Mouse (Mus musculus): ENCODE data around the gene Serpinb9b. TPM values are rescaled to one million over a fixed set of nuclear protein-coding genes. Genes with fewer than 3 reads are reported as not detected.
"Not testable (repeated sequence)": the region's sequence is repeated elsewhere in the genome, so short reads cannot be mapped to it uniquely, and the experiment has no call there.

The Serpinb9b gene
- 0.50 and 0.78 TPM in 2 replicates for polyA plus RNA-seq (2012; rRNA removed)

DNA sequence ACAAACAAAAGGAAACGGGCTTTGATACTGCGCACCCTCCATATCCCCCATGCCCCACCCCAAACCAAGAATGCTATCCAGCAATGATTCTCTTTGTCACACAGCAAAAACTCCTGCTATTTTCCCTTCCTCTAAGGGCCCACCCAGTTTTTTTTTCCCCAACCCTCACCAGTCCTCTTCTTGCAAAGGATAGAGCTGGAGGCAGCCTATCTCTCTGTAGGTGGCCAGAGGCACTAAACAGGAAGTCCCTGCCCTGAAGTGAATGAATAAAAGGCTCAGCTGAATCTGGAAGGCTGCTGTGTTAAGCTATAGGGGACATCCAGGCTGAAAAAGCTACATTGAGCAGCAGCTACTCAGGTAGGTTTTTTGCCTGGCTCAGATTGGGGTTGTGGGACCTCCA is at the start of gene Serpinb9b:
Gene Serpinb9b (plus strand): TSS at position 173 of the 400 bp plus-strand sequence.
- DNase-seq (ENCODE audit: low spot score) = no peak

DNA sequence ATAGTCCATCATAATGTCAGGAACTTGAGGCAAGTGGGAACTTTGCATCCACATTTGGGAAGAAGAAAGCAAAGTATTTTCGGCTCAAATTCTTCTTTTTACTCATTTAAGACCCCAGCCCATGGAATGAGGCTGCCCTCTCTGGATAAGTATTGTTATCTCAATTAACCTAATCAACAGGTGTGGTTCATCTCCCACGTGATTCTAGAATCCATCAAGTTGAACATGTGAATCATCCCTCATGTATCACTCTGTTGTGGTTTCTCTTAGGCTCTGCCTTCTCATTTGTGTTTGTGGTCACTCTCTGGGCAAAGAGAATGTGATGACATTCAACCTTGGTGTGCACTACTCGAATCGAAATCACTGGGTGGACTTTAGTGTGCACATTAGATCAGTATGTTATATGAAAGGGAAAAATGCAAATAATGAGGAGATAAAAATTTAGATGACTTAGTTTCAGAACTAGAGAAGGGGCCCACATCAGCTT is 44.6 kb upstream of the Serpinb9b start:
- DNase-seq (ENCODE audit: low spot score) = no peak

DNA sequence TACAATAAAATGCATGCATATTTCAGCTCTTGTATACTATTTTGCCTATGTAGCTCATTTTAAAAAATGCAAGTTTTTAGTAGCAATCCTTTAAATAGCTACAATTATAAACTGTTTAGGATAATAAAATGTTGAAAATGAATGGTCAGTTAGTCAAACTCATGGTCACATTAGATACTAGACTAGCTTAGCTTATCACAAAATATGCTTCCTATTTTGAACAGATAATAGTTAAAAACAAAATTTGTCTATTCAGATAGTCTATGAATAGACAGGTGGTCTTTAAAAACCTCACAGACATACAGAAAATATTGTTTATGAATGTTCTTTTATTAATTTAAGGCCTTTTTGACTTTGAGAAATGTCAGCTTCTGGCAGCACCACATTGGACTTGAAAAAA is 41.0 kb upstream of the Serpinb9b start:
- DNase-seq (ENCODE audit: low spot score) = no peak

DNA sequence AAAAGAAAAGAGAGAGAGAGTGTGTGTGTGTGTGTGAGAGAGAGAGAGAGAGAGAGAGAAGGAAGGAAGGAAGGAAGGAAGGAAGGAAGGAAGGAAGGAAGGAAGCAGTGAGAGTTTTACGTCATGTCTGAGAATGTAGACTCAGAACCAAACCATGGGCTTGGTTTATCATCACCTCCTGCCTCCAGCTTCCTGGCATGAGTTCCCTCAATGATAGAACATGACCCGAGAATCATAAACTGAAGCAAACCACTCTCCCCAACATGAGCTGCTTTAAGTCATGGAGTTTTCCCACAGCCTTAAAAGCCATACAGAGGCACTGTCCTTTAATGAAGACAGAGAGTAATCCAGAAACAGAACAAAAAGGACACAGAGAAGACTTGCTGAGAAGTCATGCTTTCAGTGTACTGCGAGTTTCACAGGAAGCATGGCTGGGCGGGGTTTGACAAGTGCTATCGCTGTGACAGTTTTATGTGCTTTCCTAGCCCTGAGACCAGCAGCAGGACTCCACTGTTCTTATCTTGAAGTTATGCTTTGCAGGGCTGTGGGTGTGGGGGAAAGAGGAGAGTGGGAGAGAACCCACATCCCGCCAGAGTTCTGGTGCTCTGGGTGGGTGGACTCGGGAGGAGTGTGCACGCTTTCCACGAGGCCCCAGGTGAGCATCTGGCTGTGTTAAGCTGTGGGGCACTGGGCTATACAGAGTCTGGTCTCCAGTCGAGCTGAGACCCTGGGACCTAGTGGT is 33.9 kb upstream of the Serpinb9b start:
- DNase-seq (ENCODE audit: low spot score) = no peak

DNA sequence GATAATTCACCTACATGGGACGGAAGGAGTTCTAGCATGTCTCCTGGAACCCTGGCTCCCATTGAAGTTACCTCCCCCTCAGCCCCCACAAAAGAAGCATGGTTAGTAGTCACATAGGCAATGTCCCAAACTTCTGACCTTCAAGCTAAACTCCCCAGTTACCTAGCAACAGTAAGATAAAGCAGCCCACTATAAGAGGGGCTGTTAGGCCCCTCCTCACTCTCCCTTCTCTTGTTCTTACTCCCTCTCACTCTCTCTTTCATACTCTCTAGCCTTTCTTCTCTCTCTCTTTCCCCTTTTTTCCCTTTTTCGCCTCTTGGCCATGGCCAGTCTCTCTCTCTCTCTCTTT is 33.3 kb upstream of the Serpinb9b start:
- DNase-seq (ENCODE audit: low spot score) = no peak

DNA sequence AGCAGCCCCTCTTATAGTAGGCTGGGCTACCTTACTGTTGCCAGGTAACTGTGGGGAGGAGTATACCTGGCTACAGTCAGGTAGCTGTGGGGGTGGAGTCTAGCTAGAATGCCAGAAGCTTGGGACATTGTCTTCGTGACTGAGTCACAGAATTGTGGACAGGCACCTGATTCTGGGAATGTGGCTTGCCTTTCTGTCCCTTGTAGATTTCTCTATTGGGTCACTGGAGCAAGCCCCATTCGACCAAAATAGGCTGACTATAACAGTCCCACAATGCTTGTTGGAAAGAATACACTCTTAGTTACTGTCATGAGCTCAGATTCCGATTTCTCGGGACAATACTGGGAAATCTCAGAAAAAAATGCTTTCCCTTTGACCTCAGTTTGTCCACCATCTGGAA is 32.2 kb upstream of the Serpinb9b start:
- DNase-seq (ENCODE audit: low spot score) = no peak

DNA sequence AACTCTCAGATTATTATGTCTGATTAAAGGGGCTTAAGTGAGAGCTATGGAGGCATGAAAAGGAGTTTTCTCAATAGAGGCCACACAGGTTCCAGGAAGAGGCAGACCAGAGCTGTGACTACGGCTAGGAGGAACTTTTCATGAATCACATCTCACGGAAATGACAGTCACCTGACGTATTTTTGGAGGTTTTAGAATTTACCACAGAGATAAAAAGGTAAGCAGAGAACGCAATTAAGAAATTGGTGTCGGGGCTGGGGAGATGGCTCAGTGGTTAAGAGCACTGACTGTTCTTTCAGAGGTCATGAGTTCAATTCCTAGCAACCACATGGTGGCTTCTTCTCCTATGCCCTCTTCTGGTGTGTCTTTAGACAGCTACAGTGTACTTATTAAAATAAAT is 25.9 kb upstream of the Serpinb9b start:
- DNase-seq (ENCODE audit: low spot score) = no peak

DNA sequence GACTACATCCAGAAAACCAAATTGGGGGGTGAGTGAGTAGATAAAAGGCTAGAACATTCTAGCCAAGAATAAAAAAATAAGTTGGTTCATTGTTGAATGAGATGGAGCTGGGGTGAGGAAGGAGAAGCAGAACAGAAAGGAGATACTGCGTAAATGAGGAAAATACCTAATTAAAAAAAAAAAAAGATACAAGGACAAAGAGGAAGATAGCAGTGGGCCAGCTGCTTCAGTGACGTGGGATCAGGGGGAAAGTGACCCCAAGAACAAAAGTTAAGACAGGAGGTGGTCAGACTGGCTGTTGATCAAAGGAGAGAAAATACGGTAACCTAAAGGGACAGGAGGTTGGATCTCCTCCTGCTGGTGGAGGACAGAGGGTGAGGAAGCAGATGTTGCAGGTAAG is 24.3 kb upstream of the Serpinb9b start, which contains the start of gene Serpinb9:
Gene Serpinb9 (plus strand): TSS at position 301 of the 400 bp plus-strand sequence.
- no peak for DNase-seq (ENCODE audit: low spot score)

DNA sequence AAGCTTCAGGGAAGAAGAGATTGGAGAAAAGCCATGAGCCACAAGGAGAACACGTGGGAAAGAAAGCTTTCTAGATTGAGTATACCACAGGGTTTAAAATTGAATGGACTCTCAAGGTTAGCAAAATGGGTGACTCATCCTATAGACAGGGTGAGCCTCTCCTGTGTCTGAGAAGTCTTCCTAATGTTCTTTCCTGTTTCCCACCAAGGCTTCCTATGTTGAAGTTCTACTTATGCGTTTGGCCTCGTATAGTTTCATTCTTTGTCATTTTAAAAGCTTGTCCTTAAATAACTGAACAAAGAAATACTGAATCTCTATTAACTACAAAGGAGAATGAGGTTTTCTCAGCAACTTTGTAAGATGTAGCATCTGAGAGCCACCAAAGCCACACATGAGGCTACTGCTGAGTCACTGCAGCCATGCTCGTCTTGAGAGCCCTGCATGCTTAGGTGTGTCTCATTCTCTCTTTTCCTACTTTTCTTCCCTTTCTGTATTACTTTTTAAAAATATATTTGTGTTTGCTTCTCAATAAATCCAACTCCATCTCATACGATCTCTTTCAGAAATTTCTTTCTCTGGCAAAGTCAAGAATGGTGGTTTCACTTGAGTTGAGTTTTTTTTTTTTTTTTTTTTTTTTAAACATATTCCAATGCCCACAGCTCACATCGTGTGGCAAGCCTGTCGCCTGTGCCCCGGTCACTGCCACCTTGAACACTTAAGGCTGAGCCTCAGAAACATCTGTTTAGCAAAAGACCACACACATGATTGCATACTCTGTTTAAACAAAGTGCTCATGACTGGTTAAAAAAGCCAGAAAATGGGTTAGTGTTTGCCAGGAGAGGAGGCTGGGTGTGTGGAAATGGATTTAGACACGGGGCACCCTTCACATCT is 23.4 kb upstream of the Serpinb9b start:
- no peak for DNase-seq (ENCODE audit: low spot score)

DNA sequence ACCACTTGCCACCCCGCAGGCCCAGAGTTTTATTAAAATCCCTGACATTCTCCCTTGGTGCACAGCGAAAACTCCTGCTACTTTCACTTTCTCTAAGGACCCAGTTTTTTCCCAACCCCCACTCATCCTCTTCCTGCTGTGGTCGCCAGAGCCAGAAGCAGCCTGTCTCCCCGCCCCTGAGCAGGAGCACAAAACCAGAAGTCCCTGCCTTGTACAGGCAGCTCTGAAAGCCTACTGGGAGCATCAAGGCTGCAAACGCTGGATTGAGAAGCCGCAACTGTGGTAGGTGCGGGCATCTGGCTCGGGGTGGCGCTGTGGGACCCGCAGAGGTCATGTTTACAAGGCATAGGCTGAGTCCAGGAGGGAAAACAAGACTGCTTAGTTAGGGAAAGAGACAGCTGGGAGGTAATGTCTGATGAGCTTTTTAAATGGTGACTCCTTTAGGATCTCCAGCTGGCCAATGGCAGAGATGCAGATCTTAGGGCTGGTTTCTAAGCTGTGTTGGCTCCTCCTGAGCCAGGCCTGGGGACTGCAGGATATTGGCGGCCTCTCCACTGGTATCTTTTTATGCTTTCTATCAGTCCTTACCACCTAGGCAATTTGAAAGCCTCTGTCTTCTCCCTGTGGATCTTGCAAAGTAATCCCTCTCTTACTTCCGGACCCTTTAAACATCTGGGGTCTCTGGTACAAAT is 22.7 kb upstream of the Serpinb9b start:
- DNase-seq (ENCODE audit: low spot score) = peak; percentile 75

DNA sequence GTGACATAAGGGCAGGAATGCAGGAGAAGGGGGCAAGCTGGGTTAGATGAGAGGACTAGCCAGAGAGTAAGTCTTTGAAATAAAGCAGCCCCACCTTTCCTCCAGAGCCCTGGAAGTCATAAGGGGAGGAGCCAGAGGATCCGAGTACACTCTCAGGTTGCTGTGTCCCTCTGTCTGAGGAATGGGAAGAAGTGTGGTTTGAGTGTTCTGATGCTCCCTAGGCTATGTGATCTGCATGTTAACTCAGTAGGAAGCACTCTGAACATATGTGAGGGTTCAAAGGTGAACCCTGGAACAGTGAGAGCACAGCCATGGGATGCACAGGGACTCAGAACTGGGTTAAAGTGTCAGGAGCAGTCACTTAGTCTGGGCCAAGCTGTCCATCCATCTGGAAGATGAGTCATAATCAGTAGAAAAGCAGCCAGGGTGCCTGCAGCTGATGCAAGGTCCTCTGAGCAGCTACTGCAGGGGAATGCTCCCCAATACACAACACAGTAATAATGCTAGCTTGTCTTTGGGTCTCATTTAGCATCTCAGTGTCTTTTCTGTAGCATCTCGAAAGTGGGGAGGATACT is 21.6 kb upstream of the Serpinb9b start:
- no peak for DNase-seq (ENCODE audit: low spot score)

DNA sequence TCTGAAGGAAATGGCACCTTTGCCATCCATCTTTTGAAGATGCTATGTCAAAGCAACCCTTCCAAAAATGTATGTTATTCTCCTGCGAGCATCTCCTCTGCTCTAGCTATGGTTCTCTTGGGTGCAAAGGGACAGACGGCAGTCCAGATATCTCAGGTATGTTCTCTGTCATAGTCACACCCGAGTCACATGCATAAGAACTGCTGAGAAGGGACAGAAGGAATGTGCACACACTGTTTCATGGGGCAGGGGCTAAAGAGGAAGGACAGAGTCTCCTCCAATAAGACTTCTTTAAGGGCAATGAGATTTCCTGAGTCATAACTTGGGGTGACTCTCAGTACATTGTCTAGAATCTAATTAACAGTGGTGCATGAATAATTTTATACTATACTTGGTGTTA is 20.7 kb upstream of the Serpinb9b start:
- no peak for DNase-seq (ENCODE audit: low spot score)

DNA sequence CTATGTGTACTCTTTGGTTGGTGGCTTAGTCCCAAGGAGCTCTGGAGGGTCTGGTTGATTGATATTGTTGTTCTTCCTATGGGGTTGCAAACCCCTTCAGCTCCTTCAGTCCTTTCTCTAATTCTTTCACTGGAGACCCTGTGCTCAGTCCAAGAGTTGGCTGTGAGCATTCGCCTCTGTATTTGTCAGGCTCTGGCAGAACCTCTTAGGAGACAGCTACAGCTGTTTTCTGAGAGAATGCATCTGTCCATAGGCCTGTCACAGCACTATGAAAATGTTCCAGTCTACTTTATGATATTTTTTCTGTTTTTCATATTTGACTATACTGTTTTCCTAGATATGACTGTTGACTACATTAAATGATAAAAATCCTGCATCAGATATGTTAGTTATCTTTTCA is 14.8 kb upstream of the Serpinb9b start:
- DNase-seq (ENCODE audit: low spot score) = no peak

DNA sequence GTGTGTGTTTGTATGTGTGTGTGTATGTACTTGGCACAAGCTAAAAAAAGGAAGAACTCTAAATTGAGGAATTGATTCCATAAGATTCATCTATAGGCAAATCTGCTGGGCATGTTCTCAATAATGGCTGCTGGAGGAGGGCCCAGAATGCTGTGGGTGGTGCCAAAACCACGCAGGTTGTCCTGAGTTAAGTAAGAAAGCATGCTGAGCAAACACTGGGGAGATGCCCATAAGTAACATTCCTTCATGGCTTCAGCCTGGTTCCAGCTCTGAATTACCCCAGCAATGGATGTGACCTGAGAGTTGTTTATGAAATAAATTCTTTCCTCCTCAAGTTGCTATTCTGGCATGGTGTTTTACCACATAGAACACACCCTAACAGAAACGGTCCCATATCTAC is 13.9 kb upstream of the Serpinb9b start:
- DNase-seq (ENCODE audit: low spot score) = no peak

DNA sequence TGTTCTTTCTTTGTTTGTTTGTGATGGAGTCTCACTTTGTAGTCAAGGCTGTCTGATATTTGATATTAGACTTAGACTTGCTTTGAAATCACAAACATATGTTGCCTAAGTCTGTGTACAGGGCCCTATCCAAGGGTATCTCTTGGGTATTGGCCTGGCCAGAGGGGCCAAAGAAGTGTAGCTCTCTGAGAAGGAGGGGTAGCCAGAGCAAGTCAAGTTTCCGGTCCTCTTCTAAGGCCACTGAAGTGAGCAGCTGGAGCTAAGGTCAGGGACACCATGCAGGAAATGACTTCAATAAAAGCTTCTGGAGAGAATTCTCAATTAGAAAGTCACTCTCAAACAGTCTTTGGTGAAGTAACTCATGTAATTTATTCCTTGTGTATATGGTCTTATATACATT is 4.8 kb upstream of the Serpinb9b start:
- DNase-seq (ENCODE audit: low spot score) = no peak

DNA sequence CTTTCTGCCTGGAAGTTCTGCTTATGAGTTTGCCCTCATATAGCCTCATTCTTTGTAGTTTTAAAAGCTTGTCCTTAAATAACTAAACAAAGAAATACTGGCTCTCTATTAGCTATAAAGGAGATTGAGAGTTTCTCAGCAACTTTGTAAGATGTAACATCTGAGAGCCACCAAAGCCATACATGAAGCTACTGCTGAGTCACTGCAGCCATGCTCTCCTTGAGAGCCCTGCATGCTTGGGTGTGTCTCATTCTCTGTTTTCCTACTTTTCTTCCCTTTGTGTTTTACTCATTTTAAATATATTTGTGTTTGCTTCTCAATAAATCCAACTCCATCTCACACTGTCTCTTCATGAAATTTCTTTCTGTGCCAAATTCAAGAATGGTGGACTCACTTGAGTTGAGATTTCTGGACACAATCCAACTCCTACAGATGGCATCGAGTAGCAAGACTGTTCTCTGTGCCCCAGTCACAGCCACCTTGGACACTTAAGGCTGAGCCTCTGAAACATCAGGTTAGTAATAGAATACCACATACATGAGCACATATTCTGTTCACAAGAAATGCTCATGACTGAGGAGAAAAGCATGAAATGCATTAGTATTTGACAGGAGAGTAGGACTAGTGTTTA is 674 bp upstream of the Serpinb9b start:
- DNase-seq (ENCODE audit: low spot score) = no peak

DNA sequence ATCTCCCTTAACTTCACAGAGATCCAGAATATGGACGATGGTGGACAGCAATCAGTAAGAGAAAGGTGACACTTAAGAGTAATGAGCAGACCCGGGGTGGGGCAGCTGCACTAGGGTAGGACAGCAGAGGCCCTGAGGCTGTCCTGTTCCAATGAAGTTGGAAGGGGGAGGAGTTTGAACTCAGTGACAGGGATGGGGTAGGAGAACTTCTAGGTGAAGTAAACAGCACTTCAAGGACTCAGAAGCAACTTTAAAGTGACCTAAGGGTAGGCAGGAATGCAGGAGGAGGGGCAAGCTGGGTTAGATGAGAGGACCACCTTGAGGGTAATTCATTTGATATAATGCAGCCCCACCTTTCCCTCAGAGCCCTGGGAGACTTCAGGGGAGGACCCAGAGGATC is 930 bp downstream of the Serpinb9b start:
- DNase-seq (ENCODE audit: low spot score) = no peak

DNA sequence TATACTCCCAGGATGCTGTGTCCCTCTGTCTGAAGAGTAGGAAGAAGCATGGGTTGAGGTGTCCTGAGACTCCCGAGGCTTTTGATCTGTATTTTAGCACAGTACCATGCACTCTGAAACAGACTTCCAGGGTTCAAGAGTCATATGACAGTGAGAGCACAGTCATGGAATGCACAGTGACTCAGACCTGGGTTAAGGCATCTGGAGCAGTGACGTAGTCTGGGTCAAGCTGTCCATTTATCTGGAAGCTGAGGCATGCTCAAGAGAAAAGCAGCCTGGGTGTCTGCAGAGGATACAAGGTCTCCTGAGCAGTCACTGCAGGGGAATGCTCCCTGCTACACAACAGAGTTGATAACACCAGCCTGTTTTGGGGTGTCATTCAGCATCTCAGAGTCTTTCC is 1.3 kb downstream of the Serpinb9b start:
- DNase-seq (ENCODE audit: low spot score) = no peak

DNA sequence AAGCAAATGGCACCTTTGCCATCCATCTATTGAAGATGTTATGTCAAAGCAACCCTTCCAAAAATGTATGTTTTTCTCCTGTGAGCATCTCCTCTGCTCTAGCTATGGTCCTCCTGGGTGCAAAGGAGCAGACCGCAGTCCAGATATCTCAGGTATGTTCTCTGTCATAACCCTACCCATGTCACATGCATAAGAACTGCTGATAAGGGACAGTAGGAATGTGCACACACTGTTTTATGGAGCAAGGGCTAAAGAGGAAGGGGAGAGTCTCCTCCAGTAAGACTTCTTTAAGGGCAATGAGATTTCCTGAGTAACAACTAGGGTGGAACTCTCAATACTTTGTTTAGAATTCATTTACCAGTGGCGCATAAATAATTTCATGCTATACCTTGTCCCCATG is 2.3 kb downstream of the Serpinb9b start:
- DNase-seq (ENCODE audit: low spot score) = not testable (repeated sequence)

DNA sequence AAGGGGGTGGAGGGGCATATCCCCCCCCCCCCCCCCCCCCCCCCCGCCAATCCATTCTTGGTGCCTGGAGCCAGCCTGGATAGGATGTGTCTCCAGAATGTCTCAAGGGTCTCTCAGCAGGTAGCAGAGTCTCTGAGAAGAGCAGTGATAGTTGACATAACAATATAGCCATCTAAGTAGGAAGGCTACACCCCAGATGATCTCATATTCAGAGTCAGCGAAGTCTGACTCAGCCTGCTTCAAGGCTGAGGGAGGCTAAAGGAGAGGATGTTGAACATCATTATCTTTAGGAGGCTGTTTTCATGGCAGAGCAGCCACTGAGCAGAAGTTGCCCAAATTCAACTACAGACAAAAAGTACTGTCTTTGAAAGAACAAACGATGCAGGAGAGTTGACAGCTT is 3.1 kb downstream of the Serpinb9b start:
- no peak for DNase-seq (ENCODE audit: low spot score)

DNA sequence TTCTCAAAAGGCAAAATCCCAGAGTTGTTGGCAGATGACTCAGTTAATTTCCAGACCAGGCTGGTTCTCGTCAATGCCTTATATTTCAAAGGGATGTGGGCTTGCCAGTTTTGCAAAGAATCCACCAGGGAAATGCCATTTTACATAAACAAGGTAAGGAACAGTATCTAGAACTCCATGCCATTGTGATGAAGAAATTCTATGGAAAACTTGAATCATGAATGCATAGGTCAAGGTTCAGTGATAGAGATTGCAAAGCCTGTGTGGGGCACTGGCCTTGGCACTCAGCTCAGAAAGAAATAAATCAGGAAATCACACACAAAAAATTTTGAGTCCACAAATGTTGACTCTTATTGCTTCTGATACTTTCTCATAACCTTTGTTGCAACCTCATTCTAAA is 8.3 kb downstream of the Serpinb9b start:
- no peak for DNase-seq (ENCODE audit: low spot score)

DNA sequence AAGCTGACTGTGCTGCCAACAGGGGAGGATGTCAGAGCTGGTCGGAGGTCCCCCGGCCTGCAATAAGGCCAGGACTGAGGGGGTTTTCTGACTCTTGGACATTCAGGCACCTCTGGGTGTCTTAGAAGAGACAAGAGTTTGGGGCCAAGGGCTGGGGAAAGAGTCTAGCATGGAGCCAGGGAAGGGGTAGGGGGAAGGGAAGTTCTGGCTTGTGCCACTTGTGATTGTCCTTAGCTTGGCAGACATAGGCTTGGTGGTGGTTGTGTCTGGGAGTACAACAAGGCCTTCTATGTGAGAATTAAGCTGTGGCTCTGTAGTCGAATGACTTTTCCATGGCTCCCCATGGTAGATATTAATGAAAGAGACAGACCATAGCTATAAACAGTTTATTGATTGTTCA is 16.3 kb downstream of the Serpinb9b start:
- DNase-seq (ENCODE audit: low spot score) = no peak
